Mouse (Mus musculus): ENCODE results near the gene Nacc2.

The Nacc2 gene

DNA sequence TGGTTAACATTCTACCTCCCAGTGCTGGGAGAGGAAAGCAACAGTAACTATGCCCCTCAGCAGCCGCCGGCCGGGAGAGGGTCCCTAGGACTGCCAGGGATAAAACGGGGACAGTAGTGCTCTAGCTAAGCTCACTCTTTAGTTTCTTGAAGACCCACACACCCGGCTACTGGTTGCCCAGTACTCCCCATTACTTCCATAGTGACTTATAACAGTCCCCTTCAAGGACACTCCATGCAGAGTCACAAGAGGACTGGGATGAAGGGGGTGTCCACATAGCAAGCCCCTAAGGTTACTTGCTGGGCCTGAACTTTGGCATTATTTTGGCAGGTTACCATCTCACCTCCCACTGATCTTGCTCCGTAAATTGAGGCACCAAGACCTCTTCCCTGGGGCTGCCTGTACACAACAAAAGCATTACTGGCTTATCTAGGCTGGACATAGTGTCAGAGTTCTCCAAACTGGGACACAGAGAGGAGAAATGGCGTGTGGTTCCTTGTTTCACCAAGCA lies 16.1 kb upstream of the Nacc2 start:
- DNase-seq (ENCODE audit: low spot score) = no peak

DNA sequence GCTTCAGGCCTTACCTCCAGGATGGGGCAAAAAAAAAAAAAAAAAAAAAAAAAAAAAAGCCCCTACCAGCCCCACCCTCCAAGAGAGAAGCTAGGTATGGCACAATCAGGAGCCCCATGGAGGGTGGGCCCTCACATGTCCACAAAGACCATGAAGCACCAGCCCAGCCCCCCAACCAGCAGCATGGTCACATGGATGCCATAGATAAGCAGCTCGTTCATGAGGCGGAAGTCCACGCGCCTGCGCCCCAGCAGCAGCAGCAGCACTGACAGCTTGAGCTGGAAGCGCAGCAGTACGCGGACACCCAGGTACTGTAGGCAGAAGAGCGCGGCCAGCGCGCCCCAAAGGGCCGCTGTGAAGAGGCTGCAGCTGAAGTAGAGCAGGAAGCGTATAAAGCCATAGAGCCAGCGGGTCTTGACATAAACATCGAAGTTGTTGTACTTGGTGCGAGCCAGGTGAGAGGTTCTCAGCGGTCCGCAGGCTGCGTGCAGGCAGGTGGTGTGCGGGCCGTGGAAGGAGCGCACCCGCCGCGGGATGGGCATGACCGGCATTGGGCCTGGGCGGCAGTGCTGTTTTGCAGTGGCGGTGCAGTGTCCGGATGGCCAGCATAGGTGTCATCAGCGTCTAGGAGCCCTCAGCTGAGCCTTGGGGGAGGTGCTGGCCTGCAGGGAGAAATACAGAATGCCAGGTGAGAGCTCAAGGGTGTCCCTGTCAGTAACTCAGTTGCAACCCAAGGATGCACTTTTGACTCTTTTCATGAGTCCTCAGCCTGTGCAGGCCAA lies 15.4 kb upstream of the Nacc2 start:
- no peak for DNase-seq (ENCODE audit: low spot score)

DNA sequence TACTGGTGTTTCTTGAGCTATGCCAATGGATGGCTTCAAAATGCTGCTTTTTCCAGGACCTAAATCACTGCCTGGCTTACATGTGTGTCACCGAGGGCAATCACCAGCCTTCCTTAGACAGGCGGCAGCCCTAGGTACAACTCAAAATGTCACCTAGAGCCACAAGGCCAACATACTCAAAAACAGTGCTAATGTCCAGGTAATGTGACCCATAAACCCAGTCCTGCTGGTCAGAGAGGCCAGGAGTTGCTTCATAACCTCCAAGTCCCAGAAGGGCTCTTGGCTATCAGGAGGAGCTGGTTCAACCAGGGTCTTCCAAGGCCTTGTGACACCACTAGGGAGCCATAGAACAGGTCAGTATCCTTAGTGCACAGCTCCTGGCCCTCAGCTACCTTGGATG lies 11.6 kb upstream of the Nacc2 start:
- no peak for DNase-seq (ENCODE audit: low spot score)

DNA sequence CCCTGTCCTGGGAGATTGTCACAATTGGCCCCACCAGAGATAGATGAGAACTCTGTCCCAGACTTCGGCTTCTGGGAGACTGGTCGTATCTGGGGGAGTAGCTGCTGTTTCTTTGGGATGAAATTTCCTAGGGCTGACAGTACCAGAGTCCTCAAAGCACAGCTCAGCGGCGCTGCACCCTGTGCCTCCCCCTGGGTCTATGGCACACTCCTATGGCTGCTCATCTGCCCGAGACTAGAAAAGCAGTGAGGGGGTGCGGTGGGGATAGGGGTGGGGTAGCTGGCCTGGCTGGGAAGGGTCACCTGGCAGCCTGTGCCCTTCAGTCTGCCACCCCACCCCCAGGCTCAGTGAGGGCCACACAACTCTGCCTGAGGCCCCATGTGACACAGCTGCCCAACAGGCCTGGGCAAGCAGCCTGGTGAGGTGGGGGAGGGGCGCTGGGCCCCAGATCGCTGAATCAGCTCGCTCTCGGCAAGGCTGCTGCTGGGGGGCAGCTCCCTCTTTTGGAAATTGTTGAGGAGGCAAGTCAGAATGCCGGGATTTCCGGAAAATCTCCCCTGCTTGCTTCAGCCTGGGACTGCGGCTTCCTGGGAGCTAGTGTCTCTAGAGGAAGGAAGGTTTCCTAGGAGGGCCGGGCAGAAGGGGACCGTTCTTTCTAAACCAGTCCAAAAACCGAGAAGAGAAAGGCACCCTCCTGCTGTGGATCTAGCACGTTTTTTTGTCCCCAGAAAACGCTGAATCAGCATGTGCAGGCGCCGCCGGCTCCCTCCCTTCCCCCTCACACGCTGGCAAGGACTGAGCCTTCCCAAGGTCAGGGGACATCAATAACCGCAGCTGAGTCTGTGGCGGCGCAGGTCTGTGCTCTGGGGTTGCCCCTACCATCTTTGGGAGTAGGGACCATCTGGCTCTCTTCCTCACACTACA lies 9.9 kb upstream of the Nacc2 start:
- peak; percentile 83 for DNase-seq (ENCODE audit: low spot score)

DNA sequence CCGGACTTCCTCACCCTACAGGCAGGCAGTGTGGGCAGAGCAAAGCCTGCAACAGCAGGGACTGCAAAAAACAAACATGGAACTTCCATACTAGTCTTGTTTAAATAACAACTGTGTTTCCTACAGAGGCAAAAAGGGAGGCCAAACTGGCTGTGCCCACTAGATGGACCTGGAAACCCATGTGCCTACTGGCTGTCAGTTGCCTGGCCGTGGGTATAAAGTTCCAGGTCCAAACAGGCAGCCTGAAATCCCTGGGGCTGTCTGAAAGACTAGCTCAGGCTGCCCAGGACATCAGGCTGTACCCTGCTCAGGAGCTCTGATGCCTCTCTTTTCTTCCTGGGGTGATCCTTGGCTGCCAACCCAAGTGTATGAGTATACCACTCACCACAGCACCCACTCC lies 8.3 kb upstream of the Nacc2 start:
- DNase-seq (ENCODE audit: low spot score) = no peak

DNA sequence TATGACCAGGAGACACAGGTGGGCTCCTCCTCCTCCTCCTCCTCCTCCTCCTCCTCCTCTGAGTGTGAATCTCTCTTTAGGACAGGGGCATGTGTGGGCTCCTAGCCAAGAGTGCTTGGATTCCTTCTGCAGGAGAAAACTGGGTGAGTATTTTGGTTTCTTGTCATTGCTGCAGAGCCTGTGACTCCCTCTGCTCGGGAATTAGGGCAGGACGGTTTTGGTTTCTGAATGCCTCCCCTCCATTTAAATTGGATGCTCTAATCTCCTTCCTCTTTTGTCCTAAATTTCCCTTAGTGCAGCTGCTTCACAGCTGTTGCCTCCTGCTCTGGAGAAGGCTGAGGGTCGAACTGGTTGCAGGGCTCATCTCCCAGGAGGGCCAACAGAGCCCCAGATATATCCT lies 6.9 kb upstream of the Nacc2 start:
- DNase-seq (ENCODE audit: low spot score) = no peak

DNA sequence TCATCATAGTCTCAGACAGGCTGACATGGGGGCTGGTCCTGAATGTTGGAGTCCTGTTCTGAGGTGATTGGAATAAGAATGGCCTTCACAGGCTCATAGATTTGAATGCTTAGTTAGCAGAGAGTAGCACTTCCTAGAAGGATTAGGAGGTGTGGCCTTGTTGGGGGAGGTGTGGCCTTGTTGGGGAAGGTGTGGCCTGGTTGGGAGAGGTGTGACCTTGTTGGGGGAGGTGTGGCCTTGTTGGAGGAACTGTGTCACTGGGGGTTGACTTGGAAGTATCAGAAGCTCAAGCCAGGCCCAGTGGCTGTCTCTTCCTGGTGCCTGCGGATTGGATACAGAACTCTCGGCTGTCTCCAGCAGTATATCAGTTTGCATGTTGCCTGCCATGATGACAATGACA lies 6.3 kb upstream of the Nacc2 start:
- no peak for DNase-seq (ENCODE audit: low spot score)

DNA sequence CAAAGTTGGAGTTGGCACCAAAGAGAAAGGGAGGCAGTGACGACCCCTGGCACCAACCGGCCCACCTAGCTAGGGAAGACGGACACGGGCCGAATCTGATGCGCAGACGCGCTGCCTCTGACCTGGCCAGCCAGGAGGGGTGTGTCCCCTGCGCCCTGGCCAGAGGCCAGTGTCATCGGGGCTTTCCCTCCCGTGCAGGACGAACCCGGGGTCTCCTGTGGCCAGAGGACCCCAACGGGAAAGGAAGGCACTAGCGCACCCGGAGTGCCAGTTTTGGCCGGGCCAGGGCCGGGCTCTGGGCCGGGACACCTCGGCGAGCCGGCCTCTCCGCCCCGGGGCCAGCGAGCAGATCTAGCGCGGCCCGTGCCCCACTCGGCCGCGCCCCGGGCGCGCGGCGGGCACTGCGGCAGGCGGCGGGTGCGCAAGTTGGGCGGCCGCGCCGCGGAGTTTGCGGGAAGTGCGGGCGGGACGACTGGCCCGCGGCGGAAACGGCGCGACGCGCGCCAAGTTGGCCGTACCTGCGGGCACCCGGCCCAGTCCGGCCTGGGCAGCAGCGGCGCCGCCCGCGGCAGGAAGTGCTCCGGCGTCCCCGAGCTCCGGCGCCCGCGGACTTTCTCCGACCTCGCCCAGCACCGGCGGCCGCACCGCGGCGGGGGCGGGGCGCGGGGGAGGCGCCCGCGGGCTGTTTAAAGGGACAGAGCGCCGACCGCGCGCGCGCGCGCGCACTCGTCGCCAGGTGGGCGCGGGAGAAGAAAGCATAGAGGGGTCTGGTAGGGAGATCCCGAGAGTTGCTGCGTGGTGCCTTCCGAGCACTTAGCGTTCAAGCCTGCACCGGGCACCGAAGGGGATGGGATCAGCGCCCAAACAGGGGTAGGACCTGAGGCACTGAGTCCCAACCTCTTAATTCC lies 595 bp downstream of the Nacc2 start:
- DNase-seq (ENCODE audit: low spot score) = no peak

DNA sequence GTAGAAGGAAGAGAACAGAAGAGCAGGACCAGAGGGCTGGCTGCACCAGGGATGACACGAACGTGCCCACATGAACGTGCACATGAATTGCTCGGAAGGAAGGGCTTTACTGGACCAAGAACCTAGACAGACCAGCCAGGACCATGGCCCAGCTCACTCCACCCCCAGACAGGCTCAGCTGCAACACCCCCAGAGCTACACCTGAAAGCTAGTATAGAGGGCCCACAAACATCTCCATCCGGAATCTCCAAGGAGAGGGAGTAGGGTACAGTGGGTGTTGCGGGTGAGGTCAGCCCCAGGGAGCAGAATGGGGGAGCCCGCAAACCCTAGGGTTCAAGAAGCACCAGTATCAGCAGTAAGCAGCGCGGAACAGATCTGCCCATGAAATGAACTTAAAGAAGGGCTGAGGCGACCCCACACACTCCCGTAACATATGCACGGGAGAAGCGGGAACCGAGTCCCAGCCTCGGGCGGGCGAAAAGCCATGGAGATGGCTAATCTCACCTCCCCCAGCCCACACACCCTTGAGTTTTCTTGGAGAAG lies 1.4 kb downstream of the Nacc2 start:
- DNase-seq (ENCODE audit: low spot score) = no peak

DNA sequence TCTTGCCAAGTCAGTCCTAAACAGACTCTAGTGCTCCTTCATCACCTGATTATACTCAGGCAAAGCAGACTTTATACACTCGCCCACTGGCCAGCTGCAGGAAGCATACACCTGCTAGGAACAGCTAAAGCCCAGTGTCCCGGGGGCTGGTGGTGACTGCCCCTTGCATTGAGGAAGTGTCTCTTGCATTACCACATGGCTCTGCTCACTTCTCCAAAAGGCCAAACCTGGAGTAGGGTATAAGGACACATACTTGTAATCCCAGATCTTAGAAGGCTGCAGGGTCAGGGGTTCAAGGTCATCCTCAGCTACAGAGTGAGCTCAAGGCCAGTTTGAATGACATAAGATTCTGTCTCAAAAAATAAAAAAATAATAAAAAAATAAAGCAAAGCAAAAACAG lies 3.4 kb downstream of the Nacc2 start:
- no peak for DNase-seq (ENCODE audit: low spot score)

DNA sequence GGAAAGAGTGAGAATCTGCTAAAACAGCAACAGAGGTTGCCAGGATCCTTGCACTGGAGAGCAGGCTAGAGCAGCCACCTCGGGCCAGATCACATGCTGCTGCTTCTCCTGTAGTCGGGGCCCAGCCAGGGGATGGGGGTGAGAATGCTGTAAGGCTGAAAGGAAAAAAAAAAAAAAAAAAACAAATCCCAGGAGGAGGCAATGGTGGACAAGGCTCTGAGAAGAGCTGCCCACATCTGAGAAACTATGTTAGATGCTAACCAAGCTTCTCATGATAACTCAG lies 3.8 kb downstream of the Nacc2 start:
- DNase-seq (ENCODE audit: low spot score) = no peak

DNA sequence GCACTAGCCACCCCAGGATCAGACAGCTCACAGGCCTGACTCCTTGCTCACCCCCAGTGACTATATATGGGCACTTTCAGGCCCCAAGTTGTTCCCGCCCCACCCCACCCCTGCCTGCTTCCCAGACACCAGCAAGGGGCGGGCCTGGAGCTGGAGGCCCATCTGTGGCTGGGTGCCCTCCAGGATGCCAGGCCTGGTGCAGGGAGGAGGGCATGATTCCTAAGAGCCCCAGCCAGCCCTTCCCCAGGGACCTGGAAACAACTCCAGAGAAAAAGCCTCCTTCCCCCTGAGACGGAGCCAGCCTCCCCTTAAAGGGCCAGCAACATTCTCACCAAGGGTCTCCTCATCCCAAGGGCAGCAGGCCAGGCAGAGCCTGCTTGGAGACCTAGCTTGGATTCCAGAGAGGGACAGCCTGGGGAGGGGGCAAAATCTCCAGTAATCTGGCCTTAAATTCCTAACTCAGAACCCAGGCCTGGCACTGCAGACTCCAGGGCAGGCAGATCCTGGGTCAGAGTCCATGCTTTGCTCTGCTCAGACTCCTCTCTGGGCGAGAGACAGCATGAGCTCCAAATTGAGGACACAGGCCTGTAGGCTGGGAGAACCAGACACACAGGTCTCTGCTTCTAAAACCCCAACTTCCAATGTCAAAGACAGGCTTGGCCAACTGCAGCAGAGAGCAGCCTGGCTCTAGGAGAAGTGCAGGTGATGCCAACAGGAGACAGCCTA lies 4.3 kb downstream of the Nacc2 start:
- no peak for DNase-seq (ENCODE audit: low spot score)

DNA sequence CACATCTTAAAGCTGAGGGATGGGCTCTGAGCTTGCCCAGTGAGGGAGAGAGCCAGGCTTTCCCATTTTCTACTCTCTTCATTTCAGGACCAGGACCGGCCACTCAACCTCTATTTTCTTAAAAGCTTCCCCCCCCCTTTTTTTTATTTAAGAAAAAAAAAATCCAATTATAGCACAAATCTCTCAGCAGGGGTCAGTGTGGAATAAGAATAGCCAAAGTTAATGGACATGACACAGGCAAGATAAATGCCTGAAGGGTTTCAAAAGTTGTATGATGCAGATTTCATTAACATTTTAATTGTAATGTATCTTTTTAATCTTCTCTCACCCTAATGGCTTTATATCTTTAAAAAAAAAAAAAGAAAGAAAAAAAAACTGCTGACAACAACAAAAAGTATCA lies 5.4 kb downstream of the Nacc2 start:
- no peak for DNase-seq (ENCODE audit: low spot score)

DNA sequence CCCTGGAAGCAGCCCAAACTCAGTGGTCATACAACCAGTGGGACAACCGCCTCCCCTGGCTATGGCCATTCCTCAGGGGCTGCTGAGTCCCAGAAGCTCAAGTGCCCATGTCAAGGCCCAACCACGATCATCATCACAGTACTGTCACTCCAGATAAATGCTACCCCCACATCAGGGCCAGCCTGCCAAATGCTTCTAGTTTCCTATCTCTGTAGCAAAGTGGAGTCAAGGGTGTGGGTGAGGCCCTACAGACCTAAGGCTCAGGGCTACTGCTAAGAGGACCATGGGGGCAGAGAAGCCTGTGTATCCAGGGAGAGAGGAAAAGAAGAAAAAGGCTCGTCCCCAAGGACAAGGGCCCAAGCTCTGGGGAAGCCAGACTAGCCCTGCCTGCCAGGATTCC lies 6.5 kb downstream of the Nacc2 start:
- DNase-seq (ENCODE audit: low spot score) = no peak

DNA sequence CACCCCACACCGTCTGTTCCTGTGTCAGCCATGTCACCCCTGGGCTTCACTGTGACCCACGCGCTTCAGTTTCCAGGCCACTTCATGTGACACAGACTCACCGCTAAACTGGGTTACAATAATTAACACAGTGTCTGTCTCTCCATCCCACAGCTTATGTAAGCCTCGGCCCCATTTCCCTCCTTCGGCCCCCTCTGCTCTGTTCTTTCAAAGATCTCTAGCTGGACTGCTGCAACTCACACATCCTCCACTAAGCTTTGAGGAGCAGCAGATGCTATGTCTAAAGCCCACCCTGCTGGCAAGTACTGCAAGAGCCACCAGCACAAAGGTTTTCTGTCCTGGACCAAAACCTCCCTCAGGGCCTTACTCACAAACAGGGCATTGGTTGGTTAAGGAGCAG lies 7.8 kb downstream of the Nacc2 start:
- DNase-seq (ENCODE audit: low spot score) = no peak

DNA sequence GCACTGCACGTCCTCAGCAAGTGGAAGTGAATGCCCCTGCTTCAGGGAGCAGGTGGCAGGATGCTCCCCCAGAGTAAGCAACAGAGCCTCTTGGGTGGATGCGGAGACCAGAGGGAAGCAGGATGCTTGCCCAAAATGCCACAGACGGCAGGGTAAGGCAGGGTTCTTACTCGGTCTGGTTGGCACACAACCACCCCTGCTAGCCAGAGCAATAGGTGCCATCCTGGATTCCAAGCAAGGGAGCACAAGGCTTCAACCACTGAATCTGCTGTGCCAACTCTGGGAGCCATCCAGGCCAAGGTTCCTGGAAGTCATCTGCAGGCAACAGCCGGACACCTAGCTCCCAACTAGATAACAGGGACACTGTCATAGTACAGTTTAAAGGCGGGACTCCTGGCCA lies 14.8 kb downstream of the Nacc2 start:
- DNase-seq (ENCODE audit: low spot score) = no peak

DNA sequence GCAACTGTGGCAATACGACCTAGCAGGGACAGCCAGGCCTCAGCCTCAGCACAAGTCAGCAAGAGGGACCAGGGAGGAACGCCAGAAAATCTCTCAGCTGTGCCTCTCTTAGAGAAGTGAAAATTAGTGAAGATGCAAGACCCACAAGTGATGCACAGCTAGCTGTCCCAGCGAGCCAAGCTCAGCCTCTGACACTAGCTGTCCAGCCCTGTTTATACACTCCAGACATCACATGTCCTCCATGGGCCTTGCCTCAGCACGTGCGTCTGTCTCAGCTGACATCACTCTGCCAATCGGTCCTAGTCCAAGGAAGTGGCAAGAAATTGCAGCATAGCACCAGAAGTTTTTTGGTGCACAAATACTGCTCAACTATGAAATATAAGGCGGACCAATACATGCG lies 16.0 kb downstream of the Nacc2 start:
- no peak for DNase-seq (ENCODE audit: low spot score)

DNA sequence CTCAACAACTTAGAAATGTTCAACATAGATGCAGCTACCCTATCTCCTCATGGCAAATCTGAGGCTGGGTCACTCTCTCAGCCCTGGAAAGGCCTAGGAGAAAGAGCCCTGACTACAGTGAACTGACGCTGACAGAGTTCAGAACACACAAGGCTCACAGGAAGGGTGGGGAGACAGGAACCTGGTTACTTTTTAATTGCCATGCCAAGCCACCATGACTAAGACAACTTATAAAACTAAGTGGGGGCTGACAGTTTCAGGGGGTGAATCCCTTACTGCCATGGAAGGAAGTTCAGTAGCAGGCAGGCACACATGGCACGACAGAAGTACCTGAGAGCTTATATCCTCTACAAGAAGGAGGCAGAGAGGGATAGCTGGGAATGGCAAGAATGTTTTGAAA lies 16.8 kb downstream of the Nacc2 start:
- no peak for DNase-seq (ENCODE audit: low spot score)

DNA sequence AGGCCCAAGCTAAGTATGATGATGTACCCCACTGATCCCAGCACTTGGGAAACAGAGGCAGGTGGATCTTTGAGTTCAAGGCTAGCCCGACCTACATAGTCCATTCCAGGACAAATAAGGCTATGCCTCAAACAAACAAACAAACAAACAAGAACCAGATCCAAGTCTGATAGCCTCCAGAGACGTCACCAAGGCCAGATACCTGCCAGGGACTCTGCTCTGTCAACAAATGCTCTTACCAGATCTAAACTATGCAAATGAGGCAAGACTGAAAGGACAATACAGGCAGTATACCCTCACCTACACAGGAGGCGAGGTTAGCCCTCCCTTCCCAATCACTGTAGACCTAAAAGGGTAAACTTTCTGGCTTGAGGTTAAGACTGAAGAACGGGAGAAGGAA lies 22.7 kb downstream of the Nacc2 start:
- no peak for DNase-seq (ENCODE audit: low spot score)

DNA sequence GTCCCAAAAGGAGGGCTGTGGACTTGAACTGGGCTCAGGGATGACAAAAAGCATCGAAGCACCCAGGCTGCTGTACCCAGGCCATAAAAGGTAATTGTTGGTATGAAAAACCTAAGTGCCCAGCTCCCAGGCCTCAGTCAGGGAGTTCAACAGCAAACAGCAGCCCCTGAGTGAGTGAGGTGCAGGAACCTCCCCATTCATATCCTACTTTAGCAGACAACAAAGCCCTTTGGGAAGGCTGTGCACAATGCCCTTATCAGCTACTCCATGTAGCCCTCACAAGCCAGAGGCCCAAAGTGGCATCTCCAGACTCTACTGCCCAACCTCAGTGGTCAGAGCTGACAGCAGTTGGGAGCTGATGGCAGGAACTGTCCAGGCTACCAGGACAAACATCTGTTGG lies 23.2 kb downstream of the Nacc2 start:
- no peak for DNase-seq (ENCODE audit: low spot score)

DNA sequence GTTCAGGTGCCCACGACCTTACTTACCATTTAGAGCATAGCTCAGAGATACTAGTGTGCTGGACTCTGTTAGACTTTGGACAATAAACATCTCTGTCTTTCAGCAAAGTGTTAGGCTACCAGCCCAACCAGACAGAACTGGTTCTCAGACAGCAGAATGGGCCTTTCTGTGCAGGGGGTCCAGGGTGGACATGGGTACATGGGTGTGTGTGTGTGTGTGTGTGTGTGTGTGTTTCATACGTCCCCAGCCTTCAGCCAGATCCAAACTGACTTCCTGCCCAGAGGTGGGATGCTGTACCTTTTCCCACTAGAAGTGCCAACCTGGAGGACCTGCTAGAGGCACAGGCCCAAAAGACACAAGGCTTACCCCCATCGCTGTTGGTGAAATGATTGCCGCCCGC lies 23.8 kb downstream of the Nacc2 start:
- DNase-seq (ENCODE audit: low spot score) = no peak

DNA sequence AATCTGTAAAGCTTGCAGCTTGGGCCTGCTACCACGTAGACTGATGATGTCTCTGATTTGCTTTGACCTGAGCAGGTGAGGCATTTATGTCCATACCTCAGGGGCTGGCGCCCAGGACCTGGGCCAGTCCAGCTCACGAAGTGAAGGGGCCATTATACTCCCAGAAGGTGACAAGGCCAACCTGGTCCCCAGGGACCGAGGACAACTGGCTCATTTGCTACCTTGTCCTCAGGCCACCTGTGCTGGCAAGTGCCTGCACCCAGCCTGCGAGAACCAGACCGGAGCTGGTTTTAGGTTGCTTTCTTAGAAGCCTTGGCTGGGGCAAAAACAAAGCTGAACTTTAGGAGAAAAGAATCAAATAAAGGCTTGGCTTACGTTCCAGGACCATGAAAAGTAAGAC lies 29.1 kb downstream of the Nacc2 start:
- no peak for DNase-seq (ENCODE audit: low spot score)
